Mouse (Mus musculus): ENCODE data around the gene Ccdc13. TPM values are rescaled to one million over a fixed set of nuclear protein-coding genes. Genes with fewer than 3 reads are reported as not detected.

Ccdc13 gene
- polyA plus RNA-seq, 1 experiment from 2014 or later = 0.35 TPM

GRCm38 (mm10) chr9:121757835-121758814 lies 81.1 kb downstream of the Ccdc13 start:
- Histone ChIP-seq H3K4me2 (ENCODE audit: low read depth, severe bottlenecking) (peak overlapping the region; percentile 98), H3K4me1 (ENCODE audit: control insufficient read depth, insufficient read depth, low read length) (peaks cover 22% of the 10 kb centered on the region), H3K9me3 (ENCODE audit: control insufficient read depth, low read length) (no peaks in the 10 kb centered on the region), H3K9ac (ENCODE audit: low read length) (peak overlapping the region; percentile 90), H3K27ac (replicated peaks; ENCODE audit: low read depth, low read length) (peak overlapping the region; percentile 75), H3K36me3 (ENCODE audit: control insufficient read depth, insufficient read depth, low read length) (peaks cover 3% of the 10 kb centered on the region; the same call in 1 of the 2 replicates), H3K27me3 (ENCODE audit: control insufficient read depth, insufficient read depth, low read length) (no peaks in the 10 kb centered on the region), H3K4me3 (ENCODE audit: low read depth, low read length) (peak overlapping the region; percentile 75)
- 37% methylated on average over 10 of the region's 10 CpGs for WGBS
- peak; percentile 75 for DNase-seq (ENCODE audit: low spot score)
- no peak for ATAC-seq (ENCODE audit: insufficient number of reproducible peaks, low FRiP score, low TSS enrichment, low read depth)

- 59% methylated on average over 3 of the region's 3 CpGs for WGBS
These were observed 81.8 kb downstream of the Ccdc13 start for GRCm38 (mm10) chr9:121757432-121757831.

GRCm38 (mm10) chr9:121756785-121757184 lies 82.5 kb downstream of the Ccdc13 start:
- H3K27me3 ChIP-seq (ENCODE audit: control insufficient read depth, insufficient read depth, low read length) = no peaks in the 10 kb centered on the region
- peaks cover 13% of the 10 kb centered on the region for H3K36me3 ChIP-seq (ENCODE audit: control insufficient read depth, insufficient read depth, low read length)
- 88% methylated on average over 3 of the region's 3 CpGs for WGBS
- no peaks in the 10 kb centered on the region for H3K9me3 ChIP-seq (ENCODE audit: control insufficient read depth, low read length)
- H3K4me2 ChIP-seq (ENCODE audit: low read depth, severe bottlenecking) = no peak overlapping the region
- H3K4me3 ChIP-seq (ENCODE audit: low read depth, low read length) = no peak overlapping the region
- no peak overlapping the region for H3K27ac ChIP-seq (replicated peaks; ENCODE audit: low read depth, low read length)
- no peak overlapping the region for H3K9ac ChIP-seq (ENCODE audit: low read length)
- peaks cover 22% of the 10 kb centered on the region for H3K4me1 ChIP-seq (ENCODE audit: control insufficient read depth, insufficient read depth, low read length)
- ATAC-seq (ENCODE audit: insufficient number of reproducible peaks, low FRiP score, low TSS enrichment, low read depth) (no peak), DNase-seq (ENCODE audit: low spot score) (peak; percentile 18)

More at GRCm38 (mm10) chr9:121757432-121757831, 81.8 kb downstream of the Ccdc13 start:
- Histone ChIP-seq H3K4me3 (ENCODE audit: low read depth, low read length) (no peak overlapping the region), H3K9me3 (ENCODE audit: control insufficient read depth, low read length) (no peaks in the 10 kb centered on the region), H3K27me3 (ENCODE audit: control insufficient read depth, insufficient read depth, low read length) (no peaks in the 10 kb centered on the region), H3K27ac (replicated peaks; ENCODE audit: low read depth, low read length) (peak overlapping the region; percentile 75), H3K4me2 (ENCODE audit: low read depth, severe bottlenecking) (peak overlapping the region; percentile 4; the same call in 1 of the 2 replicates), H3K4me1 (ENCODE audit: control insufficient read depth, insufficient read depth, low read length) (peaks cover 22% of the 10 kb centered on the region), H3K9ac (ENCODE audit: low read length) (no peak overlapping the region; the same call in 1 of the 2 replicates), H3K36me3 (ENCODE audit: control insufficient read depth, insufficient read depth, low read length) (peaks cover 8% of the 10 kb centered on the region; the same call in 1 of the 2 replicates)
- ATAC-seq (ENCODE audit: insufficient number of reproducible peaks, low FRiP score, low TSS enrichment, low read depth) (no peak), DNase-seq (ENCODE audit: low spot score) (peak; percentile 54)

GRCm38 (mm10) chr9:121754624-121755023 lies 84.6 kb downstream of the Ccdc13 start:
- H3K9ac ChIP-seq (ENCODE audit: low read length) = no peak overlapping the region
- no peak overlapping the region for H3K4me3 ChIP-seq (ENCODE audit: low read depth, low read length)
- no peaks in the 10 kb centered on the region for H3K27me3 ChIP-seq (ENCODE audit: control insufficient read depth, insufficient read depth, low read length)
- peaks cover 14% of the 10 kb centered on the region for H3K4me1 ChIP-seq (ENCODE audit: control insufficient read depth, insufficient read depth, low read length)
- WGBS = 93% methylated on average over 3 of the region's 3 CpGs
- ATAC-seq (ENCODE audit: insufficient number of reproducible peaks, low FRiP score, low TSS enrichment, low read depth) = no peak
- no peak overlapping the region for H3K4me2 ChIP-seq (ENCODE audit: low read depth, severe bottlenecking)
- DNase-seq (ENCODE audit: low spot score) = peak; percentile 16
- peaks cover 25% of the 10 kb centered on the region for H3K36me3 ChIP-seq (ENCODE audit: control insufficient read depth, insufficient read depth, low read length)
- H3K9me3 ChIP-seq (ENCODE audit: control insufficient read depth, low read length) = no peaks in the 10 kb centered on the region
- H3K27ac ChIP-seq (replicated peaks; ENCODE audit: low read depth, low read length) = no peak overlapping the region

GRCm38 (mm10) chr9:121752774-121753173 lies 86.5 kb downstream of the Ccdc13 start:
- 96% methylated on average over 9 of the region's 9 CpGs for WGBS
- Histone ChIP-seq H3K4me2 (ENCODE audit: low read depth, severe bottlenecking) (no peak overlapping the region), H3K9ac (ENCODE audit: low read length) (no peak overlapping the region), H3K27me3 (ENCODE audit: control insufficient read depth, insufficient read depth, low read length) (no peaks in the 10 kb centered on the region), H3K36me3 (ENCODE audit: control insufficient read depth, insufficient read depth, low read length) (peaks cover 36% of the 10 kb centered on the region), H3K9me3 (ENCODE audit: control insufficient read depth, low read length) (no peaks in the 10 kb centered on the region), H3K4me1 (ENCODE audit: control insufficient read depth, insufficient read depth, low read length) (peaks cover 3% of the 10 kb centered on the region), H3K4me3 (ENCODE audit: low read depth, low read length) (no peak overlapping the region), H3K27ac (replicated peaks; ENCODE audit: low read depth, low read length) (no peak overlapping the region)
- no peak for ATAC-seq (ENCODE audit: insufficient number of reproducible peaks, low FRiP score, low TSS enrichment, low read depth)
- DNase-seq (ENCODE audit: low spot score) = peak; percentile 17

Other genes with a start within 250 kb of the Ccdc13 start
- not detected in 2 replicates for gene Lyzl4, start 197.4 kb downstream of the Ccdc13 start, polyA plus RNA-seq (2014; fragmentation: Nextera tagmentation; extraction: Ambion mirVana)
- 0.27 and 0.69 TPM in 2 replicates for gene Vipr1, start 196.7 kb downstream of the Ccdc13 start, polyA plus RNA-seq (2014; fragmentation: Nextera tagmentation; extraction: Ambion mirVana)
- gene Sec22c, start 134.0 kb downstream of the Ccdc13 start, polyA plus RNA-seq (2014; fragmentation: Nextera tagmentation; extraction: Ambion mirVana) = 10.7 and 11.8 TPM in 2 replicates
- gene Ss18l2, start 129.1 kb downstream of the Ccdc13 start, polyA plus RNA-seq (2014; fragmentation: Nextera tagmentation; extraction: Ambion mirVana) = 99.8 and 103 TPM in 2 replicates
- gene Nktr, start 120.3 kb downstream of the Ccdc13 start, polyA plus RNA-seq (2014; fragmentation: Nextera tagmentation; extraction: Ambion mirVana) = 65.1 and 69.0 TPM in 2 replicates
- 6.2 and 7.8 TPM in 2 replicates for gene Zfp651, start 80.1 kb downstream of the Ccdc13 start, polyA plus RNA-seq (2014; fragmentation: Nextera tagmentation; extraction: Ambion mirVana)
- 1.3 and 1.7 TPM in 2 replicates for gene Klhl40, start 61.9 kb downstream of the Ccdc13 start, polyA plus RNA-seq (2014; fragmentation: Nextera tagmentation; extraction: Ambion mirVana)
- gene Hhatl, start 47.0 kb downstream of the Ccdc13 start, polyA plus RNA-seq (2014; fragmentation: Nextera tagmentation; extraction: Ambion mirVana) = not detected in 2 replicates
- gene Higd1a, start 18.9 kb upstream of the Ccdc13 start, polyA plus RNA-seq (2014; fragmentation: Nextera tagmentation; extraction: Ambion mirVana) = 149 and 155 TPM in 2 replicates
- 0.17 and 0.21 TPM in 2 replicates for gene Ackr2, start 58.9 kb upstream of the Ccdc13 start, polyA plus RNA-seq (2014; fragmentation: Nextera tagmentation; extraction: Ambion mirVana)
- gene Cyp8b1, start 76.8 kb upstream of the Ccdc13 start, polyA plus RNA-seq (2014; fragmentation: Nextera tagmentation; extraction: Ambion mirVana) = not detected in 2 replicates
- gene Fam198a, start 111.5 kb upstream of the Ccdc13 start, polyA plus RNA-seq (2014; fragmentation: Nextera tagmentation; extraction: Ambion mirVana) = 0.45 and 0.54 TPM in 2 replicates
- gene Pomgnt2, start 157.6 kb upstream of the Ccdc13 start, polyA plus RNA-seq (2014; fragmentation: Nextera tagmentation; extraction: Ambion mirVana) = 7.9 and 9.5 TPM in 2 replicates